Mouse (Mus musculus) myocyte (in vitro differentiated cells): ENCODE measurements around the gene Gfra1.

Experiments used
- CEBPB ChIP-seq: IDR thresholded peaks from 2 replicates; pipeline ENCODE4 v1.6.1; 2011; ENCODE audit warnings: mild to moderate bottlenecking, moderate library complexity; ENCODE audit not compliant: poor library complexity, insufficient read depth, severe bottlenecking
- MAX ChIP-seq: IDR thresholded peaks from one replicate; pipeline ENCODE4 v1.6.1; 2011; ENCODE audit warnings: low read depth, mild to moderate bottlenecking, control low read depth
- POLR2A ChIP-seq: IDR thresholded peaks from one replicate; pipeline ENCODE4 v1.6.1; 2011; ENCODE audit warnings: low read depth, mild to moderate bottlenecking, control low read depth, moderate library complexity; ENCODE audit not compliant: insufficient read length
- TCF12 ChIP-seq: IDR thresholded peaks from one replicate; pipeline ENCODE4 v1.6.1; 2011; ENCODE audit warnings: mild to moderate bottlenecking, control low read depth; ENCODE audit not compliant: poor library complexity, insufficient read depth, severe bottlenecking
- TCF3 ChIP-seq: IDR thresholded peaks from one replicate; pipeline ENCODE4 v1.6.1; 2011; ENCODE audit warnings: low read depth, control low read depth; ENCODE audit not compliant: insufficient read length
- USF1 ChIP-seq: IDR thresholded peaks from one replicate; pipeline ENCODE4 v1.6.1; 2011; ENCODE audit warnings: low read depth, mild to moderate bottlenecking, control low read depth, moderate library complexity

DNA sequence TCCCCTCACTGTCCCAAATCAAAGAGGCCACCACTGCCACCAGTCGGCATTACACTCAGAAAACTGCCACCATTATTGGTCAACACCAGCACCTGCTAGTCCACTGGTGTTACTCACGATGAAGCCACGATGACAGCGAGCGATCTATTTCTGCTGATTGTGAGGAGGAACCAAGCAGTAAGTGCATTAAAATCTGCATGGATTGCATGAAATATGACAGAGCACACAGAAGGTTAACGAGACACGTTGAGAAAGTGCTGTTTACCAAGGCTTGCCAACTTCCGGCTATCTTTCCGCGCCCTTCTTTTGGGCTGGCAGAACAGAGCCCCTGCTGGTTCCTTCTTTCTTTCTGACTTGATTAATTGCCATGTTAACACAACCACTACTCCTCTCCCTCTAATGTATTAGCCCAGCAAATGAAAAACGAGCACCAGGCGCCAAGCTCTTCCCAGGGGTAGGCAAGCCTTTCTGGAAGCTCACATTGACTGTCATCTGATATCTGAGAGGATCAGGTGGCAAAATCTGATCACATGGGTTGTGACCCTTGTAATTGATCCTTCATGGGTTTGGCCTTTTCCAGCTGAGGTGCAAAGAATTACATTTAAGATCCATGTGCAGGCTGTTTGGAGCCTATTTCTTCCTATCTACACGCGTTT lies 146.0 kb downstream of the Gfra1 start:
- TF ChIP-seq MAX: no peak
- no peak for TF ChIP-seq POLR2A
- no peak for TF ChIP-seq USF1
- TF ChIP-seq CEBPB: no peak
- TF ChIP-seq TCF12: no peak
- no peak for TF ChIP-seq TCF3
